Mouse (Mus musculus): ENCODE measurements around the gene Pttg1ip. TPM values are rescaled to one million over a fixed set of nuclear protein-coding genes. Genes with fewer than 3 reads are reported as not detected.

The Pttg1ip gene
- total RNA-seq, 2 experiments from 2014 or later, result 132 to 150 TPM

- DNase-seq, result no peak
Observed at GRCm38 (mm10) chr10:77607441-77607840, 25.9 kb downstream of the Pttg1ip start.

- DNase-seq, result no peak
Observed at GRCm38 (mm10) chr10:77608589-77608988, 27.1 kb downstream of the Pttg1ip start.

- DNase-seq, result no peak
Observed at GRCm38 (mm10) chr10:77610221-77610961, 28.9 kb downstream of the Pttg1ip start.

GRCm38 (mm10) chr10:77613409-77613808 lies 31.9 kb downstream of the Pttg1ip start:
- peak; percentile 88 to 94 for DNase-seq

GRCm38 (mm10) chr10:77615647-77616046 lies 34.1 kb downstream of the Pttg1ip start:
- no peak for DNase-seq

- DNase-seq, result no peak
Observed at GRCm38 (mm10) chr10:77616166-77616565, 34.6 kb downstream of the Pttg1ip start.

- no peak for DNase-seq
Observed at GRCm38 (mm10) chr10:77616926-77617325, 35.4 kb downstream of the Pttg1ip start.

- DNase-seq, result no peak
Observed at GRCm38 (mm10) chr10:77621546-77621945, 40.0 kb downstream of the Pttg1ip start.

- peak; percentile 95 to 96 for DNase-seq
Observed at GRCm38 (mm10) chr10:77622055-77622988, 40.8 kb downstream of the Pttg1ip start, which contains the start of gene Ube2g2. TSS of gene Ube2g2 (plus strand) at chr10:77622275.

GRCm38 (mm10) chr10:77623069-77623492 lies 41.6 kb downstream of the Pttg1ip start:
- DNase-seq, result peak; percentile 83 to 85

GRCm38 (mm10) chr10:77623639-77624400 lies 42.3 kb downstream of the Pttg1ip start:
- DNase-seq, result no peak

- peak; percentile 81 to 88 for DNase-seq
Observed at GRCm38 (mm10) chr10:77624570-77624995, 43.1 kb downstream of the Pttg1ip start.

- DNase-seq, result peak; percentile 63 to 64
Observed at GRCm38 (mm10) chr10:77626036-77626435, 44.5 kb downstream of the Pttg1ip start.

GRCm38 (mm10) chr10:77626591-77626990 lies 45.1 kb downstream of the Pttg1ip start:
- DNase-seq, result no peak

- peak; percentile 84 to 94 for DNase-seq
Observed at GRCm38 (mm10) chr10:77627497-77627896, 46.0 kb downstream of the Pttg1ip start.

GRCm38 (mm10) chr10:77629163-77629562 lies 47.6 kb downstream of the Pttg1ip start:
- no peak for DNase-seq

GRCm38 (mm10) chr10:77629970-77630369 lies 48.5 kb downstream of the Pttg1ip start:
- DNase-seq, result no peak

GRCm38 (mm10) chr10:77634016-77634415 lies 52.5 kb downstream of the Pttg1ip start:
- DNase-seq, result no peak

- peak; percentile 42 to 67 for DNase-seq
Observed at GRCm38 (mm10) chr10:77634452-77635231, 53.1 kb downstream of the Pttg1ip start.

GRCm38 (mm10) chr10:77636234-77636922 lies 54.9 kb downstream of the Pttg1ip start:
- DNase-seq, result no peak

- DNase-seq, result peak in 1 of 2 experiments; percentile 28
Observed at GRCm38 (mm10) chr10:77638956-77639355, 57.4 kb downstream of the Pttg1ip start.
